8 mouse cellular contexts compared by ENCODE assay signal in the genomic region with DNA sequence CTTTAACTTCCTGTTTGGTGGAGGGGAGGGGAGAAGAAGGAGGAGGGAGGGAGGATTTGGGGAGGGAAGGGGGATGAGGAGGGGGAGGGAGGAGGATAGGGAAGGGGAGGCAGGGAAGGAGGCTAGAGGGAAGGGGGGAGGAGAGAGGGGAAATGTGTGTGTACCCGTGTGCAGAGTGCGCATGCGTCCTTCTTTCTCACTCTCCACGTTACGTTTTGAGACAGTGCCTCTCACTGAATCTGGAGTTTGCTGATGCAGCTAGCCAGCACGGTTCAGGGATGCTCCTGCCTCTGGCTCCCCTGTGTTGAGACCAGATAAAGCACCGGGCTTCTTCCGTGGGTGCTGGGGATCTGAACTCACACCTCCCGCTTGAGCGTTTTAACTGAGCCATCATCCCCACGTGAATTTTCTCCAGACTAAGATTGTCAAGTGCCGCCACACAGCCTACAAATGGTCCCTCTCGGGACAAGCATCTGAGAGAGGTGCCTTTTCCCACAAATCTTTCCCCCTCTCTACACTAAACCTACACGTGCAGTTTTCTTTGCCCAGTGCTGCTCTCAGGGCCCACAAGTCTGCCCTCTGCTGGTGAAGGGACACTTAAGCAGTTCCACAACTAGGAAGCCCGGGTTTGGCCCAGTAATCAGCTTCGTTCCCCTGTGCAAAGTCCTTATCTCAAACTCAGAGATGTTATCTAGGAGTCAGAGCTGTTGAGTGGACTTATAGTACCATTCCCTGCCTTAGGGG. TPM values are rescaled to one million over a fixed set of nuclear protein-coding genes. Genes with fewer than 3 reads are reported as not detected.
A peak's percentile ranks its signal among the peaks of the same experiment; 100 is the strongest.
DNase-seq lines count a peak whose midpoint lies in the region; ATAC-seq lines count a peak whose summit lies in the region.

No protein-coding gene starts in this region.

- ATAC-seq in liver, embryonic 12.5 days, result peak; percentile 70

- H3K27me3 ChIP-seq in liver, embryonic 12.5 days (replicated peaks), result peaks cover 5% of the 10 kb centered on the region; the same call in 1 of the 2 replicates

- H3K9ac ChIP-seq in liver, embryonic 12.5 days, result peak overlapping the region; percentile 45

- H3K9me3 ChIP-seq in liver, embryonic 12.5 days (replicated peaks), result peaks cover 14% of the 10 kb centered on the region

- peak overlapping the region; percentile 63 for H3K4me2 ChIP-seq in liver, embryonic 12.5 days

- peak overlapping the region; percentile 22 for H3K4me3 ChIP-seq in liver, embryonic 12.5 days

- 18% methylated on average over 16 of the region's 16 CpGs for WGBS in liver, embryonic 12.5 days (ENCODE audit: insufficient replicate concordance)

- peaks cover 16% of the 10 kb centered on the region for H3K4me1 ChIP-seq in liver, embryonic 12.5 days

- H3K27ac ChIP-seq in liver, embryonic 12.5 days, result peak overlapping the region; percentile 67

- H3K36me3 ChIP-seq in liver, embryonic 12.5 days, result no peaks in the 10 kb centered on the region

- peak; percentile 63 to 71 for DNase-seq in left cerebral cortex, adult 18-20 months (ENCODE audit: low spot score in 2 of 2)
- DNase-seq in left cerebral cortex, adult 8-10 months (ENCODE audit: low spot score in 2 of 2), result no peak
- DNase-seq in cerebellum, adult 9-11 months, result peak; percentile 61
- DNase-seq in frontal cortex, postnatal 36 days (ENCODE audit: low spot score in 2 of 2), result peak; percentile 40 to 53
- DNase-seq in induced T-regulatory cell, adult 2 months (ENCODE audit: low read depth), result peak; percentile 64
- peak; percentile 63 for DNase-seq in naive thymus-derived CD4-positive, alpha-beta T cell, adult 2 months (ENCODE audit: low read depth)
- peak; percentile 35 for DNase-seq in telencephalon, adult 2 months (ENCODE audit: low read depth, low spot score)

RNA-seq across cellular contexts. Expression of a gene that starts 13.4 kb away (rescaled TPM):
- total RNA-seq in left cerebral cortex, adult 18-20 months (2021), result 10 to 100 TPM; 58.6 to 61.5 TPM
- total RNA-seq in left cerebral cortex, adult 8-10 months (2022), result 10 to 100 TPM; 51.5 to 75.7 (median 62.5) TPM
- polyA plus RNA-seq in liver, embryonic 12.5 days (2016; fragmentation: Nextera tagmentation; extraction: Ambion mirVana), result 74.4 and 85.1 TPM in 2 replicates

RNA-seq across cellular contexts. Expression of a gene that starts 58.4 kb away (rescaled TPM):
- total RNA-seq in left cerebral cortex, adult 18-20 months (2021), result 100 to 1,000 TPM; 247 to 265 TPM
- total RNA-seq in left cerebral cortex, adult 8-10 months (2022), result 100 to 1,000 TPM; 236 to 263 (median 255) TPM
- polyA plus RNA-seq in liver, embryonic 12.5 days (2016; fragmentation: Nextera tagmentation; extraction: Ambion mirVana), result 49.6 and 59.1 TPM in 2 replicates

Comparison
In these comparisons a context has a peak if more than half of its experiments do, and no peak if none do; other contexts are left out.
1. DNase-seq: peak in left cerebral cortex, adult 18-20 months (2 of 2), cerebellum, adult 9-11 months (single experiment), frontal cortex, postnatal 36 days (2 of 2), induced T-regulatory cell, adult 2 months (single experiment), naive thymus-derived CD4-positive, alpha-beta T cell, adult 2 months (single experiment) and telencephalon, adult 2 months (single experiment); none in left cerebral cortex, adult 8-10 months (0 of 2).